Mouse (Mus musculus) intestine, embryonic 15.5 days (tissue): ENCODE measurements around the gene LTO1. TPM values are rescaled to one million over a fixed set of nuclear protein-coding genes. Genes with fewer than 3 reads are reported as not detected.
A peak's percentile ranks its signal among the peaks of the same experiment; 100 is the strongest.

Experiments used
- ATAC-seq: fragments of 200-750 bp; cut with Nextera tagmentation; 2 replicates; pipeline ENCODE4 v1.8.0; 2017; ENCODE audit warnings: moderate TSS enrichment, moderate library complexity
- H3K27ac ChIP-seq: fragments of 300-500 bp; sonication (generic); 2 replicates; pipeline ENCODE4 v1.5.1; 2015; ENCODE audit warnings: mild to moderate bottlenecking, inconsistent platforms
- H3K27me3 ChIP-seq: fragments of 300-500 bp; sonication (generic); replicated peaks from 2 replicates; pipeline ENCODE4 v1.6.1; 2015; ENCODE audit warnings: inconsistent platforms
- H3K36me3 ChIP-seq: fragments of 300-500 bp; sonication (generic); 2 replicates; pipeline ENCODE4 v1.6.1; 2015; ENCODE audit warnings: inconsistent platforms
- H3K4me1 ChIP-seq: fragments of 300-500 bp; sonication (generic); replicated peaks from 2 replicates; pipeline ENCODE4 v1.6.1; 2015; ENCODE audit warnings: inconsistent platforms
- H3K4me2 ChIP-seq: fragments of 300-500 bp; sonication (generic); replicated peaks from 2 replicates; pipeline ENCODE4 v1.6.1; 2015; ENCODE audit warnings: mild to moderate bottlenecking, inconsistent platforms
- H3K4me3 ChIP-seq: fragments of 300-500 bp; sonication (generic); replicated peaks from 2 replicates; pipeline ENCODE4 v1.5.1; 2015; ENCODE audit warnings: inconsistent platforms
- H3K9ac ChIP-seq: fragments of 300-500 bp; sonication (generic); 2 replicates; pipeline ENCODE4 v1.6.1; 2015; ENCODE audit warnings: inconsistent platforms
- H3K9me3 ChIP-seq: fragments of 300-500 bp; sonication (generic); 2 replicates; pipeline ENCODE4 v1.6.1; 2016; ENCODE audit warnings: inconsistent platforms
- WGBS: fragments of 180-500 bp; shearing (Covaris S2); methylation state at CpG from one replicate; pipeline ENCODE4 v1.1.7; 2015; 5-methylcytosine and 5-hydroxymethylcytosine counted together
- polyA plus RNA-seq: library from polyadenylated mRNA; unstranded; fragments of >200 nt; fragmentation: Nextera tagmentation; extraction: Ambion mirVana; gene quantifications from 2 replicates; pipeline ENCODE4 v1.2.1, GENCODE M21; 2015

Gene LTO1
- polyA plus RNA-seq, 1 experiment from 2014 or later: 24.1 TPM

GRCm38 (mm10) chr7:144914296-144914947, 478 bp upstream of the LTO1 start:
- H3K27me3 ChIP-seq: no peaks in the 10 kb centered on the region
- H3K4me2 ChIP-seq: peak overlapping the region; percentile 61
- peaks cover 4% of the 10 kb centered on the region; the same call in 1 of the 2 replicates for H3K36me3 ChIP-seq
- peak overlapping the region; percentile 78 for H3K4me3 ChIP-seq
- 7% methylated on average over 17 of the region's 17 CpGs for whole genome bisulfite sequencing
- H3K4me1 ChIP-seq: peaks cover 6% of the 10 kb centered on the region
- no peak overlapping the region for H3K27ac ChIP-seq
- peak; percentile 95 for ATAC-seq
- H3K9ac ChIP-seq: no peak overlapping the region
- no peaks in the 10 kb centered on the region for H3K9me3 ChIP-seq

- H3K9ac ChIP-seq: no peak overlapping the region
- no peak overlapping the region for H3K4me2 ChIP-seq
- H3K4me3 ChIP-seq: no peak overlapping the region
- H3K36me3 ChIP-seq: peaks cover 18% of the 10 kb centered on the region; the same call in 1 of the 2 replicates
- peaks cover 6% of the 10 kb centered on the region for H3K4me1 ChIP-seq
- no peak for ATAC-seq
- H3K27ac ChIP-seq: no peak overlapping the region
- no peaks in the 10 kb centered on the region for H3K9me3 ChIP-seq
- WGBS: 82% methylated on average over 1 of the region's 1 CpGs
- no peaks in the 10 kb centered on the region for H3K27me3 ChIP-seq
Measured at GRCm38 (mm10) chr7:144918823-144919222, 3.9 kb downstream of the LTO1 start.

GRCm38 (mm10) chr7:144927591-144927990, 12.7 kb downstream of the LTO1 start:
- H3K27ac ChIP-seq: no peak overlapping the region
- ATAC-seq: no peak
- no peaks in the 10 kb centered on the region for H3K4me1 ChIP-seq
- no peaks in the 10 kb centered on the region for H3K36me3 ChIP-seq
- 74% methylated on average over 2 of the region's 2 CpGs for WGBS
- no peak overlapping the region for H3K9ac ChIP-seq
- no peaks in the 10 kb centered on the region for H3K9me3 ChIP-seq
- no peak overlapping the region for H3K4me3 ChIP-seq
- no peak overlapping the region for H3K4me2 ChIP-seq
- H3K27me3 ChIP-seq: no peaks in the 10 kb centered on the region

- H3K27ac ChIP-seq: no peak overlapping the region
- H3K4me3 ChIP-seq: no peak overlapping the region
- no peaks in the 10 kb centered on the region for H3K36me3 ChIP-seq
- no peaks in the 10 kb centered on the region for H3K27me3 ChIP-seq
- 75% methylated on average over 4 of the region's 4 CpGs for WGBS
- ATAC-seq: no peak
- no peaks in the 10 kb centered on the region for H3K4me1 ChIP-seq
- no peak overlapping the region for H3K4me2 ChIP-seq
- no peaks in the 10 kb centered on the region for H3K9me3 ChIP-seq
- H3K9ac ChIP-seq: no peak overlapping the region
Measured at GRCm38 (mm10) chr7:144928009-144928888, 13.3 kb downstream of the LTO1 start.

- no peaks in the 10 kb centered on the region for H3K27me3 ChIP-seq
- no peak for ATAC-seq
- no peak overlapping the region for H3K4me2 ChIP-seq
- WGBS: 84% methylated on average over 6 of the region's 6 CpGs
- no peak overlapping the region for H3K4me3 ChIP-seq
- no peaks in the 10 kb centered on the region for H3K4me1 ChIP-seq
- H3K9ac ChIP-seq: no peak overlapping the region
- H3K36me3 ChIP-seq: no peaks in the 10 kb centered on the region
- H3K27ac ChIP-seq: no peak overlapping the region
- no peaks in the 10 kb centered on the region for H3K9me3 ChIP-seq
Measured at GRCm38 (mm10) chr7:144928889-144929210, 13.9 kb downstream of the LTO1 start.

- Histone ChIP-seq H3K4me2 (no peak overlapping the region), H3K4me1 (no peaks in the 10 kb centered on the region), H3K36me3 (no peaks in the 10 kb centered on the region), H3K9me3 (no peaks in the 10 kb centered on the region), H3K9ac (no peak overlapping the region), H3K4me3 (no peak overlapping the region), H3K27me3 (no peaks in the 10 kb centered on the region), H3K27ac (no peak overlapping the region)
- no peak for ATAC-seq
- 72% methylated on average over 8 of the region's 8 CpGs for WGBS
Measured at GRCm38 (mm10) chr7:144929506-144929905, 14.6 kb downstream of the LTO1 start.

- no peak overlapping the region for H3K4me3 ChIP-seq
- H3K4me2 ChIP-seq: no peak overlapping the region
- no peaks in the 10 kb centered on the region for H3K9me3 ChIP-seq
- 0 out of 2 replicates have a peak, but pooled peaks cover 2% of the 10 kb centered on the region for H3K36me3 ChIP-seq
- no peak overlapping the region for H3K27ac ChIP-seq
- H3K9ac ChIP-seq: no peak overlapping the region
- H3K4me1 ChIP-seq: no peaks in the 10 kb centered on the region
- no peak for ATAC-seq
- H3K27me3 ChIP-seq: no peaks in the 10 kb centered on the region
- 70% methylated on average over 5 of the region's 5 CpGs for WGBS
Measured at GRCm38 (mm10) chr7:144929931-144930330, 15.0 kb downstream of the LTO1 start.

DNA sequence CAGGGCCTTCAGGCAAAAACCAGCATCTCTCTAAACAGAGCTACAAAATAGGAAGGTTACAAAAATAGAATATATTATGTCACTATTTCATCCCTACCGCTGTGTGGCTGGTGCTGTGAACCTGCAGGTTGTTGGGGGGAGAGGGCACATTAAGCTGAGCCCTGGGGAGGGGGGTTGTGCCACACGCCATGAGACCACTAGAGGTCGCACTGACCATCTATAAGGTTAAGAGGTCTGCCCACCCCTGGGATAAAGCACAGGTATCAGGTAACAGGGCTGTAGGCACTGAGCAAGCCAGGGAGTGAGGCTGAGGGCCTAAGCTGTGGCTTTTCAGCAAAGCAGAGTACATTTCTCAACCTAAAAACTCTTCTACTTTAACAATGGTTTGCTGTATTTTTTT, 16.9 kb downstream of the LTO1 start:
- Histone ChIP-seq H3K27ac (no peak overlapping the region), H3K36me3 (0 out of 2 replicates have a peak, but pooled peaks cover 5% of the 10 kb centered on the region), H3K27me3 (no peaks in the 10 kb centered on the region), H3K9me3 (no peaks in the 10 kb centered on the region), H3K4me1 (0 out of 2 replicates have a peak, but pooled peaks cover 4% of the 10 kb centered on the region), H3K4me2 (no peak overlapping the region), H3K9ac (no peak overlapping the region), H3K4me3 (no peak overlapping the region)
- ATAC-seq: no peak
- WGBS: 22% methylated on average over 3 of the region's 3 CpGs

GRCm38 (mm10) chr7:144932389-144932937, 17.6 kb downstream of the LTO1 start:
- Histone ChIP-seq H3K9me3 (no peaks in the 10 kb centered on the region), H3K4me3 (no peak overlapping the region), H3K36me3 (0 out of 2 replicates have a peak, but pooled peaks cover 9% of the 10 kb centered on the region), H3K27me3 (no peaks in the 10 kb centered on the region), H3K27ac (no peak overlapping the region), H3K4me2 (no peak overlapping the region), H3K4me1 (0 out of 2 replicates have a peak, but pooled peaks cover 4% of the 10 kb centered on the region), H3K9ac (no peak overlapping the region)
- ATAC-seq: no peak
- 68% methylated on average over 18 of the region's 18 CpGs for WGBS

- H3K4me2 ChIP-seq: no peak overlapping the region
- H3K27ac ChIP-seq: no peak overlapping the region
- 86% methylated on average over 3 of the region's 3 CpGs for WGBS
- no peak overlapping the region for H3K4me3 ChIP-seq
- H3K4me1 ChIP-seq: 0 out of 2 replicates have a peak, but pooled peaks cover 4% of the 10 kb centered on the region
- no peak overlapping the region for H3K9ac ChIP-seq
- no peaks in the 10 kb centered on the region for H3K9me3 ChIP-seq
- 0 out of 2 replicates have a peak, but pooled peaks cover 9% of the 10 kb centered on the region for H3K36me3 ChIP-seq
- no peak for ATAC-seq
- 0 out of 2 replicates have a peak, but pooled peaks cover 4% of the 10 kb centered on the region for H3K27me3 ChIP-seq
Measured at GRCm38 (mm10) chr7:144933336-144933735, 18.4 kb downstream of the LTO1 start.

GRCm38 (mm10) chr7:144933796-144934195, 18.9 kb downstream of the LTO1 start:
- WGBS: 87% methylated on average over 8 of the region's 8 CpGs
- 0 out of 2 replicates have a peak, but pooled peaks cover 4% of the 10 kb centered on the region for H3K4me1 ChIP-seq

GRCm38 (mm10) chr7:144934901-144935300, 20.0 kb downstream of the LTO1 start:
- H3K36me3 ChIP-seq: 0 out of 2 replicates have a peak, but pooled peaks cover 9% of the 10 kb centered on the region
- H3K27ac ChIP-seq: no peak overlapping the region
- no peaks in the 10 kb centered on the region for H3K9me3 ChIP-seq
- WGBS: 77% methylated on average over 5 of the region's 5 CpGs
- H3K4me2 ChIP-seq: no peak overlapping the region
- H3K9ac ChIP-seq: no peak overlapping the region
- no peak overlapping the region for H3K4me3 ChIP-seq
- peaks cover 14% of the 10 kb centered on the region for H3K27me3 ChIP-seq
- H3K4me1 ChIP-seq: peaks cover 8% of the 10 kb centered on the region; the same call in 1 of the 2 replicates
- ATAC-seq: no peak

More at GRCm38 (mm10) chr7:144933796-144934195, 18.9 kb downstream of the LTO1 start:
- H3K27me3 ChIP-seq: 0 out of 2 replicates have a peak, but pooled peaks cover 6% of the 10 kb centered on the region
- H3K4me2 ChIP-seq: no peak overlapping the region
- no peak for ATAC-seq
- H3K36me3 ChIP-seq: 0 out of 2 replicates have a peak, but pooled peaks cover 9% of the 10 kb centered on the region
- H3K9ac ChIP-seq: no peak overlapping the region
- no peak overlapping the region for H3K27ac ChIP-seq
- no peak overlapping the region for H3K4me3 ChIP-seq
- H3K9me3 ChIP-seq: no peaks in the 10 kb centered on the region
